Mouse (Mus musculus) granulocyte monocyte progenitor cell, adult 5-6 weeks (primary cell): ENCODE measurements at regions not wholly inside any gene's neighbourhood (a gene's known extent, or its start where the extent isn't known, plus 50 kb on each side); places are given as distances from the start of the nearest gene placed in this dataset.
"Not testable (repeated sequence)": the region's sequence is repeated elsewhere in the genome, so short reads cannot be mapped to it uniquely, and the experiment has no call there.

Experiments
- ATAC-seq: replicated peaks from 2 replicates; pipeline ENCODE4 v1.8.0; 2016; ENCODE audit warnings: mild to moderate bottlenecking, moderate TSS enrichment, inconsistent platforms; ENCODE audit not compliant: poor library complexity, severe bottlenecking

- peak; percentile 83 for ATAC-seq
These were observed 52.0 kb upstream of the Ak4 start for GRCm38 (mm10) chr4:101366905-101367679.

- ATAC-seq = no peak
These were observed 53.8 kb upstream of the Ak4 start for GRCm38 (mm10) chr4:101365299-101365698.

- ATAC-seq = no peak
These were observed 54.4 kb upstream of the Ak4 start for GRCm38 (mm10) chr4:101364716-101365115.

- not testable (repeated sequence) for ATAC-seq
These were observed 55.8 kb upstream of the Ak4 start for GRCm38 (mm10) chr4:101363231-101363630.

- ATAC-seq = no peak
These were observed 57.3 kb upstream of the Ak4 start for GRCm38 (mm10) chr4:101361779-101362178.

- ATAC-seq = no peak
These were observed 58.8 kb upstream of the Ak4 start for GRCm38 (mm10) chr4:101360296-101360695.

- ATAC-seq = no peak
These were observed 60.0 kb upstream of the Ak4 start for GRCm38 (mm10) chr4:101359119-101359518.

GRCm38 (mm10) chr4:101358525-101358924 lies 60.6 kb upstream of the Ak4 start:
- ATAC-seq = no peak

GRCm38 (mm10) chr4:101357923-101358322 lies 61.2 kb upstream of the Ak4 start:
- ATAC-seq = no peak

GRCm38 (mm10) chr4:101356954-101357891 lies 61.9 kb upstream of the Ak4 start:
- ATAC-seq = peak; percentile 70

- peak; percentile 40 for ATAC-seq
These were observed 62.8 kb upstream of the Ak4 start for GRCm38 (mm10) chr4:101356093-101356953.

GRCm38 (mm10) chr4:101355431-101356092 lies 63.5 kb upstream of the Ak4 start:
- ATAC-seq = no peak

GRCm38 (mm10) chr4:101354951-101355350 lies 64.1 kb upstream of the Ak4 start:
- ATAC-seq = no peak

- ATAC-seq = peak; percentile 13; the same call in 1 of the 2 replicates
These were observed 64.8 kb upstream of the Ak4 start for GRCm38 (mm10) chr4:101354086-101354855.

GRCm38 (mm10) chr4:101352178-101352577 lies 66.9 kb upstream of the Ak4 start:
- no peak for ATAC-seq

GRCm38 (mm10) chr4:101351716-101352115 lies 67.4 kb upstream of the Ak4 start:
- no peak for ATAC-seq

- no peak for ATAC-seq
These were observed 68.4 kb upstream of the Ak4 start for GRCm38 (mm10) chr4:101350656-101351055.

GRCm38 (mm10) chr4:101350222-101350621 lies 68.9 kb upstream of the Ak4 start:
- ATAC-seq = no peak

- peak; percentile 86 for ATAC-seq
These were observed 69.7 kb upstream of the Ak4 start for GRCm38 (mm10) chr4:101349413-101349812.
